Mouse (Mus musculus) heart, adult 11 months (tissue): Measurements from ENCODE around the gene Cdk14.
A peak's percentile ranks its signal among the peaks of the same experiment; 100 is the strongest.

Experiments used
- DNase-seq: peaks from one replicate; pipeline ENCODE4 v3.0.0; 2022

The Cdk14 gene

DNA sequence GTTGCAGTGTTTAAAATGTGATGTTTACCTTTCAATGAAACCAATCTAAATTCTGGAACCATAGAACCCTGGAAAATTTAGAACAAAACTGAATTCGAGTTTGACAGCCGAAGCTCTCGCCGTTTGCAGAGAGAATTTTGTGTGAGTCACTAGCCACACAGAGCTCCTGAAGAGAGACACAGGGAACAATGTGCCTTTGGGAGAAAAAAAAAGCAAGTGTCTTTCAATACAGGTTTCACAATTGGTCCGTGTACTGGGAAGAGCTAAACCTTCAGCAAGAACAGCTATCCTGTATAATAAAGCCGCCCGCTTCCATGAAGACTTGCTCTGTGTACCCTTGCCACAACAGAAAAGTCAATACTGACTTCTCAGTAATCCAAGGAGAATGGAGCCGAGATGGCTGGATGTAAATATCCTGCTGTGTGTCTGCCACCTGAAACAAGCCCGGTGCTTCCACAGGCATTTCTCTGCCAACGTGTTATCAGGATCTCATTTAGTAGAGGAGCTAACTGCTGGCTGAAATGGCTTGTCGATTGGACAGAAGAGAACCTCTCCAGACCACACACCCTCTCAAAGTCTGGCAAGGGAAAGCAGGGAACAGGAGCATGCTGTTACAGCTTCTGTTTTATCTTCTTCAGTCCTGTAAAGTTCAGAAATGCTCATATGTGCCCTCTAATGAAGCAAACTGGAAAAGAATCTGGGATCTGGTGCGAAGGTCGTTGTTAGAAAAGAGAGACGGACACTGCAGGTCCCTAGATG is 159.0 kb downstream of the Cdk14 start:
- DNase-seq: peak; percentile 89

DNA sequence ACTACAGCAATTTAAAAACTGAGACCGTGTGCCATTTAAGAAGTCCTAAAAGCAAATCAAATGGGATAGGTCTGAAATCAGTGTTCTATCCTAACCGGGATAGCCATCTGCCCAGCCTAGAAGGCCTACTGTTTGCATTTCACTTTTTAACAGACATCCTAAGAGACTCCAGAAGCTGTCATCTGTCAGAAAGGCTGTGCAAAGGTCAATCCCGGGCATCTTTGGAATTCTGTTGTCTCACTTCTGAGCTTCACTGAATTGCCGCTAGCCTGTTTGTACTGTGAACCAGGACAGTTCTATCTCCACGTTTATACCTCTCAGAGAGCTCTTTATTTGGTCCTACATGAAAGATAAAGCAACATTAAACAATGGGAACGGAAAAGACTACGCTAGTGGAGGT is 159.8 kb downstream of the Cdk14 start:
- DNase-seq: no peak

DNA sequence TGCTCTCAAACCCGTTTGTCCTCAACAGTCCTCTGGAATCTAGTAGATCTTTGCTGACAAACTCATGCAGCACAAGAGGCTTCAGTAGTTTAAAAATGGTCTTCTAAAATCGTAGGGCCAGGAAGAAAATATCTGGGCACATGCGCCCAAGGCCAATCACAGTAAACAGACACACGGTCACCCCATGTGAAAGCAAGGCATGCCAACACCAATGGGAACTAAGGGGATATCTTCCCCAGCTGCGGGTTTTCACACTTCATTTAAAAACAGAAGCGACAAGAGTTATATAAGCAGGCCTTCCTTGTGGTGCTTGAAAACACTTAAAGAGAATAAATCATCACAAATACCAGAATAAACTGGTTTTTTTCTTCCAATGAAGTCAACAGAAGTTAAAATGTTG is 165.7 kb downstream of the Cdk14 start:
- no peak for DNase-seq

DNA sequence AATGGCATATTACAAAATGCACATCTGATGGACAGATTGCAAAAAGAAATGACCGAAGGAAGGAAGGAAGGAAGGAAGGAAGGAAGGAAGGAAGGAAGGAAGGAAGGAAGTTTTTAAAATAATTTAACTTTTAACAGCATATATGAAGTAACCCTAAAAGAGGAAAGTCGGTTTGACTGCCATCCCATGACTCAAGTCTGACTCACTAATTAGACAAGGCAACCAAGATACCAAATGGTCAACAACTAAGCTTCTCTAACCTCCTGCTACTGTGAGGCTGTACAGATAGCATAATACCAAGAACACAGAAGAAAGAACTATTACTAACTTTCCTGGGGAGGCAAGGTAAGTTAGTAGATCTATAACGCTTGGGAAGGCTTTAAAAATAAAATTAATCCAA is 166.9 kb downstream of the Cdk14 start:
- DNase-seq: no peak

DNA sequence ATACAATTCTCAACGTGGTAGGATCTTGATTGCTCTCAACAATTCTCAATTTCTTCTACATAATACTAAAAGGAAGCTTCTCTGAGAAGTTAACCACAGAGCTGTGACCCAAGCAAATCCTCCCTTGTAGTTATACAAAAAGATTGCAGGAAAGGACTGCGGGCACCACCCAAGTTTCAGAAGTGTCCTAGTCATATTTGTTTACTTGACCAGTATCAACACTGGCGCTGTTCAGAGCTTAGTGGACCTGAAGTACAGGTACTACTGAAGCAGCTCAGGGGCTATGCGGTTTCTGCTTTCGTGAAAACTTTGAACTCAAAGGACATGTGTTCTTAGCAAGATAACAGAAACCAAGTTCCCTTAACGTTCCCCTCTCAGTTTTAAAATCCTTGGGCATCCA is 172.4 kb downstream of the Cdk14 start:
- DNase-seq: no peak

DNA sequence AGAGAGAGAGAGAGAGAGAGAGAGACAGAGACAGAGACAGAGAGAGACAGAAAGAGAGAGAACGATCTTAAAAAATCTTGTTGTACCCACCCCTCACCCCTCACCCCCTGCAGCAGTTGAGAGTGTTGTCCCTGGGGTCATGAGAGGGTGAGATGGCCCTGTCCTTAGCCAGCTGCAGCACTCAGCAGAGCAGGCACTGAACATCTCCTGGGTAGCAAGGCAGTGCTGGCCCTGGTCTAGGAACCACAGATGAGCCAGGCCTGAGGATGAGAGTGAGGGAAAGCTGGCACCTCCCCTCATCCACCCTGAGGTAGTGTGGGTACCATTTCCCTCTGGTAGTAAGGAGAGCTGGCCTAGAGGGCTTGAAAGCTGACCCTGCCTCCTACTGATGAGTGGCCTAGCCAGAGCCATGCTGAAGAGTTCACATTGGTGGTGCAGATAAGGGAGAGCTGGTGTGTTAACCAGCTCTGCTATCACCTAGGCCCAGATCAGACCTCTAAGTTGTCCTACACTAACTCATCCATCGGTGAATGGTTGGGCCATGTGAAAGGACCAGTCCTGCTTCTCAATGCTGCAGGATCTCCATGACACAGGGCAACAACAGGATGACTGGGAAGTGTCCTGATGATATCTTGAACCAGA is 173.5 kb downstream of the Cdk14 start:
- no peak for DNase-seq

DNA sequence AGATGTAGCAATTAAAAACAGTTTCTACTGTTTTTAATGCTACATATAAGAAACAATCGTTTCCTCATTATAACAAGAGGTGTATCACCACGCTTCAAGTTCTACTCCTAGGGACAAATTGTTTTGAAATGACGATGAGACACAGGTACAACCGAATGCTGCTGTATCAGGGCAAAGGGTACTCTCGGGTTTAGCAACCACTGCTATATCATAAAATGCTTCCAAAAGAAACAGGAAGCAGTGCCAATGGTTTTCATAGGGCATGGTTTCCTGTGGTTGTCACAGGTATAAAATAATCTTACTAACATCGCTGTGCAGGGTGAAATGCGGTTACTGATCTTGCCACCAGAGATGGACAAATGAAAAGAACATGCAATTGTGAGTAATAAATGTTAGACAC is 174.9 kb downstream of the Cdk14 start:
- no peak for DNase-seq

DNA sequence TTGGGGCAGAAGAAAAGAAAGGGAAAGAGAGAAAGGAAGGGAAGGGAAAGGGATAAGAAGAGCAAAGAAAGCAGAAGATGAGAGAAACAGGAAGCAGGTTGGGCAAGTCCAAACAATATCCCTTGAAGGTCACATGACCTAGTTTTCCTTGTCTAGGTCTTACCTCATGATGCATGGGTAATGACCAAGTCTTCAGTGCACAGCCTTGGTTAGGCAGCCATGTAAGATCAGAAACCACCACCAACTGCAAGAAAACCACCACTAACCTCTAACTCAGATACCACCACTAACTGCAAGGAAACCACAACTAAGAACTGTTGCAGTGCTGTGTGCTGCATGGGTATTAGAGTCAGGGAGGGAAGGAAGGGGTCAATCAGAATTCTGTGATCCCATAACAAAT is 176.5 kb downstream of the Cdk14 start:
- no peak for DNase-seq

DNA sequence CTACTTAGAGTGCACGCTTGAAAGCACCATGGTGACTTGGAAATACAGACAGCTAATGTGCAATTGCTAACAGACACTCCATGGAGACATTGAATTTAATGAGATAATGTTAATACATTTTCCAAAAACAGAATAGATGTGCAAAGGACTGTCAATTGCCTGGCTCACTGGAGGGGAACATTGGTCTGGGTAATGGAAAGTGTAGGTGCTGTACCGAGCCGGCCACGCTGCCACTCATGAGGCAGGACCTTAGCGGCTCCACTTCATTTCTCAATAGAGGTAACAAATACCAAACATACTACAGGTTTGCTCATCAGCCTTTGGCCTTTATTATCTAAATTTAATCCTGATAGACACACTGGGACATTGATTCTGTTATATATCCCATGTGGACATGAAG is 177.4 kb downstream of the Cdk14 start:
- DNase-seq: no peak

DNA sequence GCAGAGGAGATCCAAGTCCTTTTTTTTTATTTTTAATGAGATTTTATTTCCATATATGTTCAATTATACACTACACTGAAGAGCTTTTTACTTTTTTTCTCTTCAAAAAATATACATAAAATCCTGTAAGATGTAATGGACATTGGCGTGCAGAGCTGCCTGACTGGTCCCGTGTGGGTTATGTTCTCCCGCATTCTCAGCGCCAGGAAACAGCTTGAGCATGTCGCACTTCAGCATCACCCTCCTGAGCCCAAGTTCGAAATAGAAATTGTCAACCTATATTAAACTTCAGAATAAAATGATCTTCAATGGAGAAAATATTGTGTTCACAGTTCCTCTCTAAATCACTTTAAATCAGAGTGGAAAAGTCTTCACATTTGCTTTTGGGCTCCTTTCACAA is 179.0 kb downstream of the Cdk14 start:
- no peak for DNase-seq

DNA sequence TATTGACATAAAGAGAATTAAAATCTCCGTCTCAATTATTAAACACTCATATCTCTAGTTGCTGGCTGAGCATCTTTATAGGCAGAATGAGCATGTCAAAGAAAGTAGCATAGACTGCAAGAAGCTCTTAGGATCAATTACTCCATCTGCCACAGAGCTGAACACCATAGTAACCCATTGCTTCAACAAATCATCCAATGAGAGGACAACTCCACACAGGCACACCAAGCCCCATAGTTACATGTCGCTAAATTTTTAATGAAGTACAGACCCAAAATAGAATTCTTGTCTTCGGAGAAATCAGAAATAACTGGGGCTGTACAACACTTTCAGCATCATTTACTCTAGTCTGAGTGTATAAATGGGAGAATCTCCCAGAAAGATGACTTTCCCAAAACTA is 180.0 kb downstream of the Cdk14 start:
- DNase-seq: no peak

DNA sequence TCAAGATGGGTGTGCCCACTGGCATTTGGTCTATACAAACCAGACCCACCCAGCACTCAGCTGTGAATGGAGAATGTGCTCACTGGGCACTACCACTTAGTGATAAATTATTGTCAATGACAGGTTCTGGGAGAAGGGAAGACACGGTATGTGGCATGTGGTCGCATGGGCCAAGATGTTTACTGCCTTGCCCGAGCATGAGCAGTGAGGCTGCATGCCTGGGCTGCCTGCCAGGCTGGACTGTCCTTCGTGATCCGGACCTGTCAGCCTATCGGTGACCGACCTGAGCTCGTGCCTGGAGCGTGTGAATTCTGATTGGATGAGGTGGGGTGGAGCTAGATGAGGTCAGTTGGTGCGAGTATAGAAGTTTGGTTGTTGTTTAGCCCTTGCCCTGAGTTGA is 185.2 kb downstream of the Cdk14 start:
- DNase-seq: peak; percentile 90

DNA sequence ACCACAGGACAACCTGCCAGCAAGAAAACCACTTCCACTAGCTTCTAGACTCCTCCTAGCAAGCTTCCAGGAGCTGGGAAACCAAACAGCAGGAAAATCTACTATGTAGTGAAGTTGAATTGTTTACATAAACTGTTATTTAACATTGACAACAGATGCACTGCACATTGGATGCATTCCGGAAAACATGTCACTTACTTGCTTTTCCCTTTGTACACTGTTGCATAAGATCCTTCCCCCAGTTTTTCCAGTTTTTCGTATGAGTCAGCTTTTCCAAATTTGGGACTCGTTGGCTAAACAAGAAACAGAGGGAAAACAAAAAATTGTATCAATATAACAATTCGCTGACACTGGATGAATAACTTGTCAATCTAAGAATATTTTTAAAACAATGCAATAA is 193.1 kb downstream of the Cdk14 start:
- no peak for DNase-seq

DNA sequence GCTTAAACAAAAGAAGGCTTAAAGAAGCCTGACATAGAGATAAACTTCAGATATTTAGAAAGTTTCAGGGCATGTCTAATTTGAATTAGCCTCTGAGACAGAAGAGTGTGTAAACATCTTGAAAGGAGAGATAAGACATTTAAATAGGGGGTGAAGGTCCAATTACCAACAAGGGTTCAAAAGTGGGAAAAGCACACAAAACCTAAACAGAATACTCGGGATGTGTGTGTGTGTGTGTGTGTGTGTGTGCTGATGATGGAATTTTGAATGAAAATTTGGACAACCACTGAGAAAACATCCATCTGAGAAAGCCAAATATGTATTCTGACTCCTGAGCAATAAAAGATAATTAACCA is 208.4 kb downstream of the Cdk14 start:
- DNase-seq: no peak

DNA sequence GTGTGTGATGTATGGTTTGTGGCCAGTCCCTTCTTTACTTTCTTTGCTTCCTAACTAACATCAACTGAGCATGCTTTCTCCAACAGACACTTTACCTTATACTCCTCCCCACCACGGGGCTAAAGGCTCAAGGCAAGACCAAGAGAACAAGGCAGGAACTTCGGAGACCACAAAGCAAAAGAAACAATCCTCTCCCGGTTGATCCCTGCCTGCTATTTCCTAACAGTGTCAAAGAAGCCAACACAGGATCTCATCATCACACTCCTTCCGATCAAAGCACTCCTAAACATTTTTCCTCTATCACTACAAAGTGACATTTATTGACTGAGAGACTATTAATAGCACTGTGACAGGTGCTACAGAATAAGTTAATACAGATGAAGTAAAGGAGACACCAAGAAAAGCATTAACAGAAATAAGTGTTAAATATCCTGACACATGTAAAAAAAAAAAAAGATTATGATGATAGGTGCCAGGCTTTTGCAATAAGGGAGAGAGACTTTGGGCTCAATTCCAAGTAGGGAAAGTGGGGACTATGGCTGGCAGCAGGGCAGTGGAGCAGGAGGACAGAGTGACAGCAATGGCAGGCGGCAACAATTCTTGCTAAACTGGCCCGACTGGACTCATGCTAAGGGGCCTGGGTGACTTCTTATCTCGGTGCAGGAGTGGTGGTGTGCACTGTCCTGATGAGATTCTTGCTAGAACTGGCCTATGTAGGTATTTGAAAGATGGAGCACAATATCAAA is 208.9 kb downstream of the Cdk14 start:
- peak; percentile 57 for DNase-seq

DNA sequence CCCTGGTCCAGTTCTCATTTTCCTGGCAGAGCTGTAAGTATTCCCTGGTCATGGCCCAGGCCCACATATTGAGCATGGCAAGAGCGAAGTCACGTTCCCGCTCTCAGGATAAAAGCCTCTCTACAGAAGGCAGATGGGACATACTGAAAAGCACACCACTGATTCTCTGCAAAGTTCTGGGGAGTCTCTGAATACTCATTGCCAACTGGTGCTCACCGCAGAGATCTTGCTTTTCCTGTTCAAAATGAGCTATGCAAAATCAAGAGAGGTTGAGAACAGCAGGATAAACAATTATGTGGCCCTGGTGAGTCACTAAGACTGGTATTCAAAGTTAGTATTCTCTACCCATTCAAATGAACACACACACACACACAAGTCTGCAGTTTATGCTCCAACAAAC is 212.1 kb downstream of the Cdk14 start:
- peak; percentile 78 for DNase-seq

DNA sequence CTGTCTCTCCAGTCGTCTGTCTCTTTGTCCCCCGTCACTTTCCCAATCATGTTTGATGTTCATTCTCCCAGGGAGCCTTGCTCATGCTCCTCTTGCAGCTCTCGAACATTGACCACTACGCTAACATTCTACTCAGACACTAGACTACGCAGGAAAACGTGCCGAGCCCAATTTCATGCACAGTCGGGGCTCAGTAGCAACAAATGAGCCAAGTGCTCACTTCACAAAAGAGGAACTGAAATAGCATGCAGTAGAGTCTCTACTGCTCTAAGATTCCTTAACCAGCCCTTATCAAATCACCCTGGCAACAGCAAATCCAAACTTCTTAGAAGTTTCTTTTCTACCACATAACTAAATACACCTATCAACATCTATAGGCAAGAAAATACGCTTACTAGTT is 214.1 kb downstream of the Cdk14 start:
- DNase-seq: peak; percentile 86

DNA sequence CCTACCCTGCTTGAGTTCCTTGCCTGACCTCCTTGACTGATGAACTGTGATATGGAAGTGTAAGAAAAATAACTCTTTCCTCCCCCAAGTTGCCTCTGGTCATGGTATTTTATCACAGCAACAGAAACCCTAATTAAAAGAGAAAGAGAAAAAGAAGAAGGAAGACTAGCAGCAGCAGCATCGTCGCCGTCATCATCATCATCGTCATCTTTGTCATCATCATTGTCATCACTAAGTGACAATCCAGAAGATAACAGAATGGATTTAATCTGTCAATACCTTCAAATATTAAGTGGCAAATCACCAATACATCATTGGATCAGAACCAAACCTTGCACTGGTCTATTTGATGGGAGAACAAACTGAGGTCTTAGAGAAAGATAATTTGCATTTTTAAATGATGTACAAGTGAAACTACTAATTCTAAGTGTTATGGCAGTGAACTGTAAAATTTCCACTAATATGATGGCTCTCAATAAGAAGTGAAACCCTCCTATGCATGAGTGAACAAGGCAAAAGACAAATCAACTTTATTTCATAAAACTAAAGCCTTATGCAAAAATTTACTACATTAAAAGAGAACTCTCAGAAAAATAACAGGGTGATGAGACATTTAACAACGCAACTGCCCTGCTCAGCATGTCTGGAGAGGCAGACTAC is 225.4 kb downstream of the Cdk14 start:
- peak; percentile 29 for DNase-seq

DNA sequence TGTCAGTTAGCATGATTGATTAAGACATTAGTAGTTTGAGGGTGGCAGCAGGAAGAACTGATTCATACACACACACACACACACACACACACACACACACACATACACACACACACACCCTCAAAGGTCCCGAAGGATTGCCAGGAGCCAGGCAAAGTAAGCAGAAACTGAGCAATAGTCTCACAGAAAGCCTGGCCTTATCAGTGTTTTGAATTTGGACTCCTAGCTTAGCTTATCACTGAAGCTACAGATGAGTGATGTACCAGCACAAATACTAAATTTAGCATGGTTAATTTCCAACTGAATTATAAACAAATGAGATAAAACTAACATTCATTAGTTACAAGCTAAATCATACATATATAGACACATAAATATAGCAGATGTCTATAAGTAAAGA is 230.5 kb downstream of the Cdk14 start:
- DNase-seq: peak; percentile 30

DNA sequence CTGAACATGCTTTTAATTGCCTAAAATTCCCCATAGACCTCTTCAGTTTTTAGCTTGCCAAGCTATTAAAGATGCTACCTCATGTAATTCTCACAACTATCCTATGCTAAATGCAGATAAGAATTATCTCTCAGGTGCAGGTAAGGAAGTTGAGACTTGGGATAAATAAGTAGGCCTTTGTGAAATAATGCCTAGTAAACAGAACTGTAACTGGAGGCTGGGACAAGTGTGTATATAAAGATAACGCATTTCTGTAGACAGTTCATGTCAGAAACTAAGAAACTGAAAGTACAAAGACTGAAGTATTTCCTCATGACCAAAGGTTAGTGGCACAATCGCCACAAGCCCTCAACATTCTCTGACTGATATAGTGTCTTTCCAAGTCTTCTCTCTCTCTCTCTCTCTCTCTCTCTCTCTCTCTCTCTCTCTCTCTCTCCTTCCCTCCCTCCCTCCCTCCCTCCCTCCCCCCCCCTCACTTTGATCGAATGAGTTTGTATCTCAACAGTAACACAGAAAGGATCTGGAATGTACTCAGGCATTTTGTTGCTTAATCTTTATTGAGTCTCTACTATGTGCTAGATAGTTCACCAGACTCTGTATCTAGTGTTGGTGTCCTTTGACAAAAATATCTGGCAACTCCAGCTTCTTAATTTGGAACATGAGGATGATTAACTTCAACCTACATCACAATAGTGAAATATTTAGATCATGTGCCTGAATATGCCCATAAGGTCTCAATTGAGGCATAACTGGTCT is 233.9 kb downstream of the Cdk14 start:
- peak; percentile 8 for DNase-seq

DNA sequence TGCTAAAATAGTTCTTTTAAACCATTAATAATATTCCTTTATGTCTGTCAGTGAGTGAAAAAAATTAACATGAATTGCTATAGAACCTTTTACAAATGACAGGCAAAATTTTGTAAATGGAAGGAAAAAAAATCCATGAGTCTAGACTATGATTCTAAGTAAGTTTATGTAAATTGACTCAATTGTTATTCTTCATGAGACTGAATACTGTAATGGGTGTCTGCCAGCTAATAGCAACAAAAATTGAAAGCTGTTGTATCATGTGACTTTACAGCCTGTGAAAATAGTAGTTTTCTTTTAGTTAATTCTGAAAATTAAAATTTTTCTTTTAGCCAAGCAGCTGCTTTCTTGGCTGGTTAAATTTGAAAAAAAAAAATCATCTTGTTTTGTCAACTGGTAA is 234.6 kb downstream of the Cdk14 start:
- no peak for DNase-seq

DNA sequence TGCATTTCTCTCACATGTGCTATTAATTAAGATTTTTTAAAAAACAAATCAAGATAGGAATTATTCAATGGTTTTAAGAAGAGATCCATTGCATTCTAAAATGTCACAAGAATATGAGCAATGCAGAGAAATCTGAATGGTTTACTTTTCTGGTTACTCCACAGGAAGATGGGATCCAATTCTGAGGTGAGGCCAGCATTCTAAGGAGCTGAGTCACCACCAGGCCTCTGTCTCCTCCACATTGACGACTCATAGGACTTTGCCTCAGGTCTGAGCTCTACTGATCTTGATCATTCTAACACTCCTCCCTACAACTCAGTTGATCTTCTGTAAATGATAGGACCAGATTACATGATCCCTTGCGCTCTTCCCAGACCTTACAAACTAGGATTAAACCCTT is 239.4 kb downstream of the Cdk14 start:
- DNase-seq: peak; percentile 29

DNA sequence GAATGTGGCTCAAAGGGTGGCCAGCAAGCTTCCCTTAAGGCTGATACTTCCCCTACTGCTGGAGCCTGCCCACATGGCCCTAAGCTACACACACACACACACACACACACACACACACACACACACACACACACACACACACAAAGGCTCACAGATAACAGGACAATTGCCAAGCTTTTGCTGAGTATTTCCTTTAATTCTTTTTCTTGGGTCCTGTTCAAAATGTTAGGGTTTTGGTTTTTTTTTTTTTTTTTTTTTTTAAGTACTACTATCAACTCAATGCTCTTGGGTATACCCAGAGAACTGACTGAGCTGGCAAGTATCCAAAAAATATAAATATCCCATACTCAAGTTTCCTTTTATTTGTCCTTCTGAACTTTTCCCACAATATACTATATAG is 239.8 kb downstream of the Cdk14 start:
- DNase-seq: peak; percentile 81
